Mouse (Mus musculus): ENCODE data around the gene Mta1.
A peak's percentile ranks its signal among the peaks of the same experiment; 100 is the strongest.

GRCm38 (mm10) chr12:113155887-113156539, 57.9 kb downstream of the Mta1 start, which contains the start of gene Tedc1:
- TF ChIP-seq CTCF (IDR thresholded peaks at IDR 0.05; ENCODE audit: low read depth) (peak; percentile 99), EP300 (optimal IDR thresholded peaks at IDR 0.05) (no peak)

Data from stomach, postnatal 0 days (tissue).